Mouse (Mus musculus): ENCODE measurements around the gene Wfdc17.

Gene Wfdc17

DNA sequence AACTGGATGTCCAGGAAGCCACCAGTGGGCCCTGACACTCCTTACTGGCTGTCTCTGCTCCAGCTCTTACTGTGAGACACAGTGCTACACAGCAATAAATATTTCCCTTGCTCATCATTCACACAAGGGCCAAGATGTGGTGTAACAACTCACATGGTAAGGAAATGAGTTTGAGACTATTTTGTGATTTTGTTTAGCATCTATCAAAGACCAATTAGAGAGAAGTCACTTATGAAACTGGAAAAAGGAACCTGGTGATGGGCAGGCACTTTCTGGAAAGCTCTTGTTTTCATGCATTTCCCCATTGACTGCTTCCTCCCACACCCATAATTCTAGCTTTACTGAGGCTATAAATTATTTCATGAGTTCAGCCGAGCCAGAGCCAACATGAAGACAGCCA, at the start of gene Wfdc17:
Wfdc17 (plus strand) TSS at position 287 of the 400 bp plus-strand sequence.
- DNase-seq (ENCODE audit: low spot score in 2 of 2), result no peak

DNA sequence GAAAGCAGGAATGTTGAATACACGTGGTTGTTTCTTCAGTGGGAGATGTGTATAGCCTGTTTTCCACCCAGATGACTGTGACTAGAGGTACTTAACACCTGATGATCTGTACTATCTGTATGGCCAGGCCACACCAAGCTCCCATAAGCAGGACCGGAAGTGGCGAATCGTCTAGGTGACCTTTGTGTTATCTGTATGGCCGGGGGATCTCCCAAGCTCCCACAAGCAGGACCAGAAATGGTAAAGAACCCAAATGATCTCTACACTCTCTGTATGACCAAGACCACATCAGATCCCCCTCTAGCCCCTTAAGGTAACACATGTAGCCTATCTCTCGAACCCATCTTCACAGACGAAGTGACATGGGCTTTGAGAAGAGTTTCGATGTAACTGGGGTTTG, 49.2 kb upstream of the Wfdc17 start:
- no peak for DNase-seq (ENCODE audit: low spot score in 2 of 2)

DNA sequence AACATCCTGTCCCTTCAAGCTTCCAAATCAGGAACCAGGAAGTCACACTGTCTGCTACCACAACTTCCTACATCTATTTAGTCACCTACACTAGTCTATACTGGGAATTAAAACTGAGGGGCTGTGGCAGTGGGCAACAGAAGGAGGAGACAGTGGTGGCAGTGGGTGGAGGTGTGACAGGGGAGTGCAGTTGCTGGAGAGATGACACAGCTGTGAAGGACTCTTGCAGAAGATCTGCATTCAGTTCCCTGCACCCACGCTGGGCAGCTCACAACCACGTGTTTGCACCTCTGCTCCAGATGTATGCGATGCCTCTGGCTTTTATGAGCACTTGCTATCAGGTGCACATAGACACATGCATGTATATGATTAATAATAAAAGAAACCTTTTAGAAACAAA, 46.3 kb upstream of the Wfdc17 start:
- peak; percentile 12 to 21 for DNase-seq (ENCODE audit: low spot score in 2 of 2)

DNA sequence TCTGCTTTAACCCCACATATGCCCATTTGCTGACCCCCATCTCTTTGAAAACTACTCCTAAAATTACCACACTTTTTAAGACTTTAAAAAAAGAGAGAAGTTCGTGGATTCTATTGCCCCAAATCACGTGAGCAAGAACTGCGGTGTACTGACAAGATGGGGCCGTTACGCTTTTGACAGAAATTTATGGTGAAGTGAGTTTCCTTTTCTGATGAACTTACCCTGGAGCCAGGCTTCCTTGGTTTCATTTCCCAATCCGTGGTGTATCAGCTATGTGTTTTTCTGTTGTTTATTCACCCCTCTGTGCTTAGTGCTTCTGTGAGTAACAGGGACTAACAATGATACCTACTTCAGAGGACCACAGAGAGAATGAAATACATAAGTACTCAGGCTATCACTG, 45.0 kb upstream of the Wfdc17 start:
- DNase-seq (ENCODE audit: low spot score in 2 of 2), result no peak

DNA sequence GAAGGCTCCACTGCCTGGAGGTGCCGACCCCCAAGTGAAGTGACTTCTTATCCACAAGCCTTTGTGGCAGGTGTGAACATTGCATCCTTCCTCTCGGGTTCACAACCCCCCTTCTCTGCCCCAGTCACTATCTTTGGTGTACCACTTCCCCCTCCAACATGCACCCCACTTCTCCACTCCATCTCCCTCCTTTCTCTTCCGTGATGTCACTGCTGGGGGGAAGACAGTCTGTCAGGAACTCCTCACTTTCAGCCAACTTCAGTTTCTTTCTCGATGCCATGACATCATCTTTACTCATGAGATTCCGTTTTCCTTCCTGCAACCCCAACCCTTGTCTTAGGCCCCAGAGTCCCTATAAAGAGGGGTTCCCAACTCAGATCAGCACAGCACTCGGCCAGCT, 41.6 kb upstream of the Wfdc17 start, which contains the start of gene Ccl4:
Ccl4 (plus strand) TSS at position 381 of the 400 bp plus-strand sequence.
- DNase-seq (ENCODE audit: low spot score in 2 of 2), result no peak

DNA sequence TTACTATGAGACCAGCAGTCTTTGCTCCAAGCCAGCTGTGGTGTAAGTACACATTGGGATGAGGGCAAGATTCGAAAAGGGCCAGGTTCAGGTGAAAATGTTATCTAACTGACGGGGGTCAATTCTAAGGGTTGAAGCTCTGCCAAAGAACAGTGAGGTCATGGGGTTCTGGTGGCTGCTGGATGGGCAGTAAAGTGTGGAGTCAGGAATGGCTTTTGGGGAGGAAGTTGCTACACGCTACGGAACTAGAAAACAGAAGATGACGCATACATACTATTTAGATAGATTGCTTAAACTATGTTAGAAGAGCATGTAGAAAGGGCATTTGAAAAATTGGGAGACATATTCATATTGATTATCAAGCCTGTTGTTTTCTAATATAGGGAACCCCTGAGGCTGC, 40.3 kb upstream of the Wfdc17 start:
- no peak for DNase-seq (ENCODE audit: low spot score in 2 of 2)

DNA sequence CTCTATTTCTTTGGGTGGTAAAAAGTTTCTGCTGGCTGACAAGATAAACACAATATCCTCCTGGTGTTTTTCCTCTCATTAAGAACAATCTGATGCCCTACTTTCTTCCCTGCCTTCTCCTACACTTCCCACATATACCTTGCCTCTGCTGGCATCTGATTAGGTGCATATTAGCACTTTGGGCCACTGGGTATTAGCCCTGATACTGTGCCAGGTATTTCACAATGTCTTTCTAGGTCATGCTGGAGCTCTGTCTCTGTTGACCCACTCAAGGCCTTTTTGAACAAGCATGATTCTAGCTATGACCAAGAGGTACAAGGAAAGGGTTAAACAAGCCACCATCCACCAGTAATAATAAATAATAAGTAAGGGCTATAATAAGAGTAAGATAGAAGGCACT, 32.0 kb upstream of the Wfdc17 start:
- DNase-seq (ENCODE audit: low spot score in 2 of 2), result no peak

DNA sequence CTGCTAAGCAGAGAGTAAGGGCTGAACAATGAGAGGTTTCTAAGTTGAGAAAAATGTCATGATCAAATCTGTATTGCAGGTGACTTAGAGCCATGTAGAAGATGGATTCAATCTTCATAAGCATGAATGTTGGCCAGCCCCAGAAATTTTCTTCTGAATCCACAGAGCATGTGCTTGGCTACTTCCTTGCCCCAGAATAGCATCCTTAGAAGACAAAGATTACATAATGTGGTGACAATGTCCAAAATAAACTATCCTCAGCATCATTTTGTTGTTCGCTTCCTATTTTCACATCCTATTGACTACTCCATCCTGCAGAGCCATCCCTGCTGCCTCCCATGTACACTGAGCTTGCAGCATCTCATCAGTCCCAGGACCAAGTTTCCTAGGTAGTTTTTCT, 28.1 kb upstream of the Wfdc17 start:
- no peak for DNase-seq (ENCODE audit: low spot score in 2 of 2)

DNA sequence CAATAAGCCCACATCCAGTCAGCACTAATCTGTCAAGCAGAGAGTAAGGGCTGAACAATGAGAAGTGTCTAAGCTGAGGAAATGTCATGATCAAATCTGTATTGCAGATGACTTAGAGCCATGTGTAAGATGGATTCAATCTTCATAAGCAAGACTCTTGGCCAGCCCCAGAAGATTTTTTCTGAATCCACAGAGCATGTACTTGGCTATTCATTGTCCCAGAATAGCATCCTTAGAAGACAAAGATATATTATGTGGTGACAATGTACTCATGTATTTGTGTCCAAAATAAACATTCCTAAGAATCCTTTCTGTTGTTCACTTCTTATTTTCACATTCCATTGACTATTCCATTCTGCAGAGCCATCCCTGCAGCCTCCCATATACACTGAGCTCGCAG, 13.9 kb upstream of the Wfdc17 start:
- no peak for DNase-seq (ENCODE audit: low spot score in 2 of 2)

DNA sequence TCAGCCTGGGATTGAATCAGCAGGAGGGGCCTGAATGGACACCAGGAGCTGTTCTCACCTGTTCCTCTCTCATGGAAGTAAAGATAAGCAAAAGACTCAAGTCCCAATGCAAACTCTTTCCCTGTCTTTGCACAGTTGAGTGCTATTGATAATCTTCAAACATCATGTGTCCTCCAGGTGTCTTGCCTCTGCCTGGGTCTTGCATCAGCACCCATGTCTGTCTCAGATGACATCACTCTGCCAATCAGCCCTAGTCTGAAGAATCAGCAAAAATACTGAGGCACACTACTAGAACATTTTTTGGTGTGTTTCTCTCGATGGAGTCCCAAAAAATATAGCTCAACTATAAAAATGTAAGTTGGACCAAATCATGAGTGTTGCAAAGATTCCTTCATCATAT, 11.8 kb upstream of the Wfdc17 start:
- no peak for DNase-seq (ENCODE audit: low spot score in 2 of 2)

DNA sequence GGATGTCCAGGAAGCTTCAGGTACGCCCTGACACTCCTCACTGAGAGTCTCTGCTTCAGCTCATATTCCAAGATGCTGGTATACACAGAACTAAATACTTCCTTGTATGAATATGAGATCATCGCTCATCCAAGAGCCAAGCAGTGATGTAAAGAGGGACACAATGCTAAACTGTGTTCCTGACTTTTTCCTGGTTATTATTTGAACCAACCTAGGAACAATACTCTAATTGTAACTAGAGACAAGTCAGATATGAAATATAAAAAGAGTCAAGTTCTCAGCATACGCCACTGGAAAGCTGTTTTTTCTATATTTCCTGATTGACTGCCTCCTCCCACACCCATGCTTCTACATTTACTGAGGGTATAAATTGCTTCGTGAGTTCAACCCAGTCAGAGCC, 4.9 kb downstream of the Wfdc17 start, which contains the start of gene Wfdc18:
Wfdc18 (plus strand) TSS at position 301 of the 400 bp plus-strand sequence.
- DNase-seq (ENCODE audit: low spot score in 2 of 2), result no peak

DNA sequence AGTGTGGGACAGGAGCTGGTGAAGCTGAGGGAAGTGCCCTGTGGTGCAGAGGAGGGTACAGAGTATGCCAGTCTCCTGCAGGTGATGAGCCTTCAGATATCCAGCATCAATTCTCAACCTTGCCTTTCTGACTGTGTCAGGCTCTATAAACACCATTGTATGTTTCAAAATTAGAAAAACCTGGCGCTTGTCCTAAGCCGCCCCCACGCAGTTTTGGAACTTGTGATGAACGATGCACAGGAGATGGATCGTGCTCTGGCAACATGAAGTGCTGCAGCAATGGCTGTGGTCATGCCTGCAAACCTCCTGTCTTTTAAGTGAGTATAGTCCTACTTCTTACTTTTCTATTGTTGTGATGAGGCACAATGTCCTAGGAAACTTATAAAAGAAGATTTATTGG, 5.9 kb downstream of the Wfdc17 start:
- peak; percentile 27 to 37 for DNase-seq (ENCODE audit: low spot score in 2 of 2)

DNA sequence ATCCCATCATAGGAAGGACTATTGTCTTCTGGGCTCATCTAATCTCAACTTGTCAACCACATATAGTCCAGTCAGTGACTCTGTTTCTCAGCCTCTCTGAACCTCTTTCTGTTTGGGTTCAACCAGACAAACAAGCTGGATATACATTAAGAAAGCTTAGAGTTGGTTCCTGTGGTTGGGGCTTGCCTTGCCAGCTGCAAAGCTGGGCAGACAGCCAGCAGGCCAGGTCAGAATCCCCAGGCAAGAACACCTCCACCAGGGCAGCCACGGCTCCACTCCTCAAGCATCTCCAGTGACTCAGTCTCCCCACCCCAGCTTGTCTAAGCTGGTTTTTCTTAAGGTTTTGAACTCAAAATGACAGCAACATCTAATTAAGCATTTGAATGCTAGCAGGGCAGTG, 8.9 kb downstream of the Wfdc17 start:
- DNase-seq (ENCODE audit: low spot score in 2 of 2), result no peak

DNA sequence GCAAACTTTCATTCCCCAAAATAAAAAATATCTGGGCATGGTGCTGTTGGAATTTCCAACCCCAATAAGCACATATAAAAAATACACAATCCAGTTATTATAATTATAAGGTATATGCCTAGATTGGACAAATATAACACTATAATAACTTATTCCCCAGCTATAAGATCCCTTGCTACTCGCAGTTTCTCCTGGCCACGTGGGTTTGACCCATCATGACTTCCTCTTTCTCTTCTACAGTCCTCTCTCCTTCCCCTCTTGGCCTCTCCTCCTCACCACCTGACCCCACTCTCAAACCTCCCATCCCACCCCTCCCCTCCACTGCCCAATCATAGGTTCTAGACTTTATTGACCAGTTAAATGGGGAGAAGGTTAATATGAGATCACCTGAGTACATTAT, 10.1 kb downstream of the Wfdc17 start:
- DNase-seq (ENCODE audit: low spot score in 2 of 2), result no peak

DNA sequence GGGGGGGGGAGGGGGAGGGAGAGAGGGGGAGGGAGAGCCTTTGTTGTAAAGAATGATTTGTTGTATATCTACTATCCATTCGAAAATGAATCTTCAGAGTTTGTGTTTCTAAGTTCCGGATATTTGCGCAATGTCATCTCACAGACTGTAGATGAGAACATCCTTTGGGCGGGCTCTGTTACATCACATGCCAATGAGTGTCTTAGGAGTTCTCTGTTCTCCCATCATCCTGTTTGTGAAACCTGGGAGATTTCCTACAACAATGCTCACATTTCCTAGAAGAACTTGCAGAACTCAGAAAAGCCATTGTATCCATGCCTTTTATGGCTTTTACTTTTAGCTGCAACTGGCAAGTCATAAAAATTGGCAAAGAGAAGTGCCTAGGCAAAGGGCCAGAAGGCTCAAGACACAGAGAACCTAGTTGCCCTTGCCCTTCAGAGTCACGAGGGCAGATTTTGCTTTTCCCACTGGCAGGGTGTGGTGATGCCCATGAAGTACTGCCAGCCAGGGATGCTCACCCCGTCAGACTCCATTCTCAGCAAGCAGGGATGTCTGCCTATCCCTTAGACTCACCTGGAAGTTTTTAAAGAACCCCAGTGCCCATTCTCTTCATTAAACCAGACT, 13.4 kb downstream of the Wfdc17 start:
- no peak for DNase-seq (ENCODE audit: low spot score in 2 of 2)

DNA sequence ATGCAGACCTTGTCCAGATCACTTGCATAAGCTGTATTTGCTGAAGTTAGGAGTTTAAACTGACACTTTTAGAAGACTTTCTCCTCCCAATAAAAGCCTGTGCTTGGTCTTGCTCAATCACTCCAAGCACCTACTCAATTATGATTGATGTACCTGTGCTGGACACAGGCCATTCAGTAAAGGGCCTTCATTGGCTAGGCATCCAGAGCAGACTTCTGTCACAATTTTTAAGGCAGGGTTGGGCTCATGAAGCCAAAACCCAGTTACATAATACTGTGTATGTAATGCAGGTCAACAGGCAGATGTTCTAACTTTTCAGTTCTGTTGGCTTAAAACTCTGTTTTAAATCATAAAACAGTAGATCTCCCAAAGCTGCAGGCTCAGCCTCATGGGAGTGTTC, 17.0 kb downstream of the Wfdc17 start:
- no peak for DNase-seq (ENCODE audit: low spot score in 2 of 2)

DNA sequence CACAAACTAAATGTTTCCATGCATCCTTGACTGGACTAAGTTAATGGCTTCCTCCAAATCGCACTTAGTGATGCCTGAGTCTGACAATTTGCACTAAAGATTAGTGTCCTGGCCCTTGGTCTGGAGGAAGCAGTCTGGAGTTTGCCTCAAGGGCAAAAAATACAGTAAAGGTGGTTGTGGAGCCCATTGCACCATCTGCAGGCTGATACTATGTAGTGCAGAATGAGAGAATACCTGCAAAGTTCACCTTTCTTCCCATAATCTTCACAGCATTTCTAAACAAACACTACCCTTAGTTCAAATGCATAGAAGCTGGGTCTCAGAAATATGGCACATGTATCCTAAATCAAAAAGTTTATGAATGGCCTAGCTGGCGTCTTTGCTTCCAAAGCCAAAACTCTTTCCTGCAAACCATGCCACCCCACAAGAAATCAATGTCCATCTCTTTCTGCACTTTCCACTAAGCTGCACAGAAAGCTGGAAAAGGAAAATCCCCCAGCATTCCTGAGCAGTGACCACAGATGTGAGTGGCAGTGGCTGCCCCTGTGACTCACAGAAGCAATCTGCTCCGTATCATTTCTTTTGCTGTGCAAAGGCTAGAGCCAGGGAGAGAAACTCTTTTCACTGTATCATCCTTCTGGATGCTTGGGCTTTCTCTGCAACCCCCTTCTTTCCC, 25.1 kb downstream of the Wfdc17 start:
- DNase-seq (ENCODE audit: low spot score in 2 of 2), result no peak

DNA sequence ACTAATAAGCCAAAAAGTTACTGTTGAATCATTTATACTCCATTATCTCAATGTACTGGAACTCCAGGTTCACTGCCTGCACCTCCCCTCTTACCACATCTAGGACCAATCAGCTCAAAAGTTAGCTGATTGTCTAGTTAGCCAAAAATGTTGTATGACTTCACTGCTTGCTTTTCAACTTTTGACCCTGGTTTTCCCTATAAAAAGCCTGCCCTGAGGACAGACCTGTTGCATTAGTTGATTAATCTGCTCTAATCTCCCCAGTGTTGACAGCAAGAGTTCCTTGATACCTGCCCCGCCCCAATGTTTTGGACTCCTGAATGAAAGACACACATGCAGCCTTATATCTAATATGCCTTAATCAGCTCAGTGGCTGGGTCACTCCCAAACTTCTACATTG, 27.3 kb downstream of the Wfdc17 start:
- no peak for DNase-seq (ENCODE audit: low spot score in 2 of 2)

DNA sequence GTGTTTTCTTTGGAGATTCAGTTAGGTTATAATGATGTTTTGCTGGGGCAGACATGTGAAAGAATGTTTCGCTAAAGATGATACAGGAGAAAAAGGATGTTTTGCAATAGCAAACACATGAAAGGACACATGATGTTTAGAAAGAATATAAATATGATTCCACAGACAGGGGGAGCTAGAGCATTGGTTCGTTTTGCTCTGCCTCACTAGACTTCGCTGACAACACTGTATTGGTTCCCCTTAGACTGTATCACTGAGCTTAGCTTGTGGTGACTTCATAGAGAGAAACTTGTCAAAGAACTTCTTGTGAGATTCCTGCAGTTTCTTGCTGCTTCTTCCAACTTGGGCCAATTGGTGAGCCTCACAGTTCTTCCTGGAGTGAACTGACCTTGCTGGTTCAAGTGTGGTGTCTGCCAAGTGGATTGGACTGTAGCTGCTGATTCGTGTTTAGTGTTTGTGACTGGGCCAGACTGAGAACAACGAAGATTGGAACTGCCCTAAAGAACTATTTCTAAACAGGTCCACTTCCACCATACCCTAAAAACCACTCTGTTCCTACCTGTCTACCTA, 29.4 kb downstream of the Wfdc17 start:
- no peak for DNase-seq (ENCODE audit: low spot score in 2 of 2)

DNA sequence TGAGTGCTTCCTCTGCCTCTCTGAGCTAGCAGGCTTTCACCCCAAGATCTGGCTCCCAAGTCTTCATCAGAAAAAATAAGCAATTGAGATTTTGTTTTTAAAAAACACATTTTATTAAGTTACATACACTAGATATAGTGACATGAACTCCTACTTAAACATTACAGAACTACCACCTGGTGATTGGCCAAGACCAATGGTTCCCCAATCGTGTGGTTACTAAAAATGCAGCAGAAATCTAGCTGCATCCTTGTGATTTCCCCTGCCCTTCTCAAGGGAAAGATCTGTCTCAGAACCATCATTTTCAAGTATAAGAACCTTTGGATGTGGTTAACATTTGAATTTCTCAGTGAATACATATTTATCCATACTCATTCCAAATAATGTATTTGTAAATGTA, 30.4 kb downstream of the Wfdc17 start:
- DNase-seq (ENCODE audit: low spot score in 2 of 2), result no peak

DNA sequence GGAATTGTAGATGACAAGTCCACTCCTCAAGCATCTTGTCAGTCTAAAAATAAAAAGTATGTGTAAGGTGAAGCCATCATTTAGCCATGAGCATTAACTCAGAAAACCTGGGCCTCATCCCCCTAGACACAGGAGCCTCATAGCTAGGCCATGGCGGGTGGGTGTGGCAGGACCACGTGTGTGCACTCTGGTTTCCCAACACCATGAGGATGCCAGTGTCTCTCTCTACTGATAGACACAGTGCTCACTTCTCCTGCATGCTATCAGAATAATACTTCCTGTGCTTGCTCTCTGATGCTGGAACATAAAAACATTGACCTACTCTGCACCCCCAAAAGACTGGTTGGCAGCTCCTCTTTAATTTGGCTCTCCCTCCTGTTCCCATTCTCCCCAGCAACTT, 32.1 kb downstream of the Wfdc17 start:
- DNase-seq (ENCODE audit: low spot score in 2 of 2), result no peak

DNA sequence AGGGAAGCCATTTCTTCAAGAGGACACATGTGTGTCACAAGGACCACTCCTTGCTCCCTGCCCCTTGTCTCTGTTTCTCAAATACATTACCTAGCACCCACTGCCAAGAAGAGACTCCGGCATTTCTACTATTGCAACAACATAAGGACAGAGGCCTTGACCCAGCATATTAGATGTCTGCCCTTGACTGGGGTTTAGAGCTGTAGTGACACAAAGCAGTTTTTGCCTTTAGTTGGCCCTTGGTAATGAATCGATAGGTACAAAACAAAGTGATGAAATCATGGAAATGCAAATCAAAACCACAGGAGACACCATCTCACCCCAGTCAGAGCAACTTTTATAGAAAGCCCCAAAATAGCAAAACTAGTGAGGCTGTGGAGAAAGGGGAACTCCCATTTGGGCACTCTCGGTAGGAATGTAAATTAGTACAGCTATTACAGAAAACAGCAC, 33.3 kb downstream of the Wfdc17 start:
- no peak for DNase-seq (ENCODE audit: low spot score in 2 of 2)

DNA sequence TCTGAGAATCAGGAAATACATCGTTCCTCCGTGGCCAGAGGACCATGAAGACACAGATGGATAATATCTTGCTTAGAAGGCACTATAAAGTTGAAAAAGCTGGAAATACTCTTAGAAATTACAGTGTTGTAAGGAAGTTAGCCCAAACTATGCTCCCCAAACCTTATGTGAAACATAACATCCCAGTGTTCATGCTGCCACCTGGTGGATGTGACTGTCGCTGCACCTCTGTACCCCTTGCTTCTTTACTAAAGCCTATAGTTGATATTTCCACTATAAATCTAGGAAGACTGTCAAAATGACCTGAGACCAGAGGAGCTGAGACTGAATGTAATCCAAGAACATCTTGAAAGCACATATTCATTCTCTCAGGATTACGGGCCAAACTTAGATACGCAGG, 35.5 kb downstream of the Wfdc17 start:
- DNase-seq (ENCODE audit: low spot score in 2 of 2), result peak; percentile 91 to 92
